Mouse (Mus musculus) retina, embryonic 14.5 days (tissue): ENCODE results near the gene 1700018B08Rik.

Experiments
- DNase-seq: peaks from one replicate; pipeline ENCODE4 v3.0.0-alpha.2; 2015; ENCODE audit warnings: low spot score

The 1700018B08Rik gene

GRCm38 (mm10) chr8:121544276-121544785, at the start of gene 1700018B08Rik:
Gene 1700018B08Rik (minus strand): TSS chr8:121544320.
- DNase-seq = no peak

- no peak for DNase-seq
These were observed 49.2 kb upstream of the 1700018B08Rik start for GRCm38 (mm10) chr8:121593293-121593692.

GRCm38 (mm10) chr8:121591178-121592066, 47.3 kb upstream of the 1700018B08Rik start:
- peak; percentile 68 for DNase-seq

GRCm38 (mm10) chr8:121590203-121591177, 46.4 kb upstream of the 1700018B08Rik start, which contains the start of gene Map1lc3b:
Gene Map1lc3b (plus strand): TSS chr8:121590361.
- peak; percentile 97 for DNase-seq

GRCm38 (mm10) chr8:121589205-121589726, 45.1 kb upstream of the 1700018B08Rik start:
- DNase-seq = no peak

- DNase-seq = no peak
These were observed 44.6 kb upstream of the 1700018B08Rik start for GRCm38 (mm10) chr8:121588750-121589149.

- peak; percentile 100 for DNase-seq
These were observed 41.2 kb upstream of the 1700018B08Rik start for GRCm38 (mm10) chr8:121585159-121585825.

- DNase-seq = no peak
These were observed 40.6 kb upstream of the 1700018B08Rik start for GRCm38 (mm10) chr8:121584730-121585129.

- no peak for DNase-seq
These were observed 39.5 kb upstream of the 1700018B08Rik start for GRCm38 (mm10) chr8:121583653-121584052.

GRCm38 (mm10) chr8:121580465-121580864, 36.3 kb upstream of the 1700018B08Rik start:
- no peak for DNase-seq

- peak; percentile 97 for DNase-seq
These were observed 34.7 kb upstream of the 1700018B08Rik start, which contains the start of gene Fbxo31 for GRCm38 (mm10) chr8:121578676-121579451. Gene Fbxo31 (minus strand): TSS chr8:121578806.

GRCm38 (mm10) chr8:121577751-121578675, 33.9 kb upstream of the 1700018B08Rik start:
- peak; percentile 47 for DNase-seq

- DNase-seq = no peak
These were observed 31.5 kb upstream of the 1700018B08Rik start for GRCm38 (mm10) chr8:121575661-121576060.

GRCm38 (mm10) chr8:121573275-121573674, 29.2 kb upstream of the 1700018B08Rik start:
- peak; percentile 14 for DNase-seq

GRCm38 (mm10) chr8:121572121-121572520, 28.0 kb upstream of the 1700018B08Rik start:
- no peak for DNase-seq

- DNase-seq = no peak
These were observed 26.7 kb upstream of the 1700018B08Rik start for GRCm38 (mm10) chr8:121570801-121571200.

GRCm38 (mm10) chr8:121570335-121570734, 26.2 kb upstream of the 1700018B08Rik start:
- no peak for DNase-seq

GRCm38 (mm10) chr8:121568321-121568720, 24.2 kb upstream of the 1700018B08Rik start:
- peak; percentile 7 for DNase-seq

GRCm38 (mm10) chr8:121563701-121564100, 19.6 kb upstream of the 1700018B08Rik start:
- DNase-seq = no peak
